In genomic region chr12:33244132-33244875, GRCm38 (mm10) we compare ENCODE assay signal across 11 mouse cellular contexts.
A peak's percentile ranks its signal among the peaks of the same experiment; 100 is the strongest.
DNase-seq lines count a peak whose midpoint lies in the region; ATAC-seq and TF ChIP-seq lines count a peak whose summit lies in the region.
"Had no signal": no experiment of that assay in that cellular context is flagged by ENCODE, and none has a peak within 500 bp of the region (broad histone marks: within the 10 kb centered on the region; RNA-seq: fewer than 3 reads in every experiment).

No protein-coding gene starts in this region.

- H3K4me1 ChIP-seq in forebrain, embryonic 13.5 days = peaks cover 37% of the 10 kb centered on the region
- no peaks in the 10 kb centered on the region for H3K4me1 ChIP-seq in forebrain, embryonic 11.5 days (replicated peaks; ENCODE audit: control insufficient read depth, insufficient read depth, low read length)
- H3K4me1 ChIP-seq in limb, embryonic 14.5 days (ENCODE audit: control insufficient read depth, insufficient read depth, low read length) = peaks cover 6% of the 10 kb centered on the region; the same call in 1 of the 2 replicates
- peaks cover 17% of the 10 kb centered on the region for H3K4me1 ChIP-seq in limb, embryonic 10.5 days
- peaks cover 54% of the 10 kb centered on the region for H3K4me1 ChIP-seq in heart, embryonic 13.5 days
- peaks cover 27% of the 10 kb centered on the region for H3K4me1 ChIP-seq in midbrain, embryonic 16.5 days (ENCODE audit: control insufficient read depth, insufficient read depth, low read length)

- H3K27me3 ChIP-seq in forebrain, embryonic 13.5 days = no peaks in the 10 kb centered on the region
- no peaks in the 10 kb centered on the region for H3K27me3 ChIP-seq in forebrain, embryonic 11.5 days (ENCODE audit: control insufficient read depth, insufficient read depth, low read length)
- H3K27me3 ChIP-seq in limb, embryonic 14.5 days (ENCODE audit: control insufficient read depth, insufficient read depth, low read length) = no peaks in the 10 kb centered on the region
- no peaks in the 10 kb centered on the region for H3K27me3 ChIP-seq in limb, embryonic 10.5 days (ENCODE audit: low read depth, poor library complexity, severe bottlenecking)
- no peaks in the 10 kb centered on the region for H3K27me3 ChIP-seq in heart, embryonic 13.5 days (replicated peaks)
- no peaks in the 10 kb centered on the region for H3K27me3 ChIP-seq in midbrain, embryonic 16.5 days (ENCODE audit: control insufficient read depth, insufficient read depth, low read depth, low read length)
- H3K27me3 ChIP-seq: limb, embryonic 12.5 days had no signal

- no peak for TF ChIP-seq POLR2A in limb, embryonic 14.5 days (IDR thresholded peaks at IDR 0.05; ENCODE audit: borderline replicate concordance, extremely low read depth, insufficient read depth, insufficient read length)

- H3K9ac ChIP-seq in forebrain, embryonic 13.5 days = no peak overlapping the region
- H3K9ac ChIP-seq in forebrain, embryonic 11.5 days (ENCODE audit: low read length) = no peak overlapping the region
- no peak overlapping the region for H3K9ac ChIP-seq in limb, embryonic 14.5 days (ENCODE audit: low read depth, low read length, severe bottlenecking)
- H3K9ac ChIP-seq in heart, embryonic 13.5 days = peak overlapping the region; percentile 60; the same call in 1 of the 2 replicates
- H3K9ac ChIP-seq in midbrain, embryonic 16.5 days (ENCODE audit: low read depth, low read length) = peak overlapping the region; percentile 30; the same call in 1 of the 2 replicates
- H3K9ac ChIP-seq: limb, embryonic 12.5 days had no signal

- H3K27ac ChIP-seq in forebrain, embryonic 13.5 days = no peak overlapping the region
- no peak overlapping the region for H3K27ac ChIP-seq in forebrain, embryonic 11.5 days (ENCODE audit: low read depth, low read length)
- H3K27ac ChIP-seq in limb, embryonic 14.5 days (replicated peaks; ENCODE audit: low read depth, low read length) = no peak overlapping the region
- no peak overlapping the region for H3K27ac ChIP-seq in limb, embryonic 10.5 days
- peak overlapping the region; percentile 82 for H3K27ac ChIP-seq in heart, embryonic 13.5 days (replicated peaks)
- no peak overlapping the region; the same call in 1 of the 2 replicates for H3K27ac ChIP-seq in midbrain, embryonic 16.5 days (ENCODE audit: low read length)
- H3K27ac ChIP-seq: limb, embryonic 12.5 days had no signal

- WGBS in forebrain, embryonic 13.5 days = 85% methylated on average over 15 of the region's 15 CpGs
- 84% methylated on average over 15 of the region's 15 CpGs for WGBS in forebrain, embryonic 11.5 days
- WGBS in limb, embryonic 14.5 days = 74% methylated on average over 15 of the region's 15 CpGs
- 75% methylated on average over 15 of the region's 15 CpGs for WGBS in limb, embryonic 10.5 days
- WGBS in heart, embryonic 13.5 days = 35% methylated on average over 15 of the region's 15 CpGs
- WGBS in midbrain, embryonic 16.5 days = 57% methylated on average over 15 of the region's 15 CpGs

- H3K36me3 ChIP-seq in forebrain, embryonic 13.5 days (ENCODE audit: poor library complexity, severe bottlenecking) = no peaks in the 10 kb centered on the region
- H3K36me3 ChIP-seq in forebrain, embryonic 11.5 days (ENCODE audit: control insufficient read depth, insufficient read depth, low read length) = no peaks in the 10 kb centered on the region
- no peaks in the 10 kb centered on the region for H3K36me3 ChIP-seq in limb, embryonic 14.5 days (ENCODE audit: control insufficient read depth, insufficient read depth, low read length)
- H3K36me3 ChIP-seq in limb, embryonic 10.5 days = no peaks in the 10 kb centered on the region
- H3K36me3 ChIP-seq in heart, embryonic 13.5 days = 0 out of 2 replicates have a peak, but pooled peaks cover 3% of the 10 kb centered on the region
- H3K36me3 ChIP-seq in midbrain, embryonic 16.5 days (ENCODE audit: control insufficient read depth, insufficient read depth, low read length) = no peaks in the 10 kb centered on the region
- H3K36me3 ChIP-seq: limb, embryonic 12.5 days had no signal

- H3K9me3 ChIP-seq in forebrain, embryonic 13.5 days (replicated peaks) = no peaks in the 10 kb centered on the region
- H3K9me3 ChIP-seq in forebrain, embryonic 11.5 days (ENCODE audit: control insufficient read depth, low read length) = no peaks in the 10 kb centered on the region
- H3K9me3 ChIP-seq in limb, embryonic 14.5 days (ENCODE audit: control insufficient read depth, low read length) = no peaks in the 10 kb centered on the region
- H3K9me3 ChIP-seq in limb, embryonic 10.5 days (replicated peaks) = no peaks in the 10 kb centered on the region
- peaks cover 11% of the 10 kb centered on the region; the same call in 1 of the 2 replicates for H3K9me3 ChIP-seq in heart, embryonic 13.5 days
- H3K9me3 ChIP-seq in midbrain, embryonic 16.5 days (replicated peaks; ENCODE audit: control insufficient read depth, low read length, poor library complexity, severe bottlenecking) = peaks cover 3% of the 10 kb centered on the region; the same call in 1 of the 2 replicates

- DNase-seq in forebrain, embryonic 11.5 days (ENCODE audit: low spot score) = no peak
- no peak for DNase-seq in limb, embryonic 14.5 days (ENCODE audit: low spot score)
- DNase-seq in limb, embryonic 10.5 days (ENCODE audit: low spot score) = no peak
- DNase-seq in T-cell, adult 2 months (ENCODE audit: low spot score) = no peak
- DNase-seq: cerebellum, postnatal 10 days; thymus, postnatal 25 days had no signal

- 0 out of 2 replicates have a peak, but pooled peaks have one; percentile 39 for ATAC-seq in forebrain, embryonic 13.5 days
- ATAC-seq in forebrain, embryonic 11.5 days (replicated peaks; ENCODE audit: low FRiP score) = no peak
- ATAC-seq in limb, embryonic 14.5 days (ENCODE audit: low FRiP score, low read depth) = 0 out of 2 replicates have a peak, but pooled peaks have one; percentile 42
- ATAC-seq in heart, embryonic 13.5 days (ENCODE audit: extremely low read depth, insufficient number of reproducible peaks, low FRiP score, low TSS enrichment) = no peak
- ATAC-seq in midbrain, embryonic 16.5 days = peak; percentile 77
- no peak for ATAC-seq in activated CD4-positive, CD25-positive, alpha-beta regulatory T cell, adult 4 months

- no peak overlapping the region for H3K4me3 ChIP-seq in forebrain, embryonic 13.5 days
- no peak overlapping the region for H3K4me3 ChIP-seq in forebrain, embryonic 11.5 days (ENCODE audit: low read depth, low read length)
- H3K4me3 ChIP-seq in limb, embryonic 14.5 days (replicated peaks; ENCODE audit: low read length) = no peak overlapping the region
- no peak overlapping the region for H3K4me3 ChIP-seq in limb, embryonic 10.5 days
- H3K4me3 ChIP-seq in heart, embryonic 13.5 days = peak overlapping the region; percentile 21
- no peak overlapping the region for H3K4me3 ChIP-seq in midbrain, embryonic 16.5 days (ENCODE audit: low read depth, low read length)
- H3K4me3 ChIP-seq: limb, embryonic 12.5 days had no signal

- no peak overlapping the region for H3K4me2 ChIP-seq in forebrain, embryonic 13.5 days
- H3K4me2 ChIP-seq in forebrain, embryonic 11.5 days (ENCODE audit: low read depth, low read length, severe bottlenecking) = no peak overlapping the region
- no peak overlapping the region for H3K4me2 ChIP-seq in limb, embryonic 14.5 days (replicated peaks; ENCODE audit: low read depth, low read length, severe bottlenecking)
- peak overlapping the region; percentile 60 for H3K4me2 ChIP-seq in heart, embryonic 13.5 days
- 0 out of 2 replicates have a peak overlapping the region, but pooled peaks have one; percentile 2 for H3K4me2 ChIP-seq in midbrain, embryonic 16.5 days (ENCODE audit: low read length)
- H3K4me2 ChIP-seq: limb, embryonic 12.5 days had no signal

Comparison
In these comparisons a context has a peak if more than half of its experiments do, and no peak if none do; other contexts are left out.
1. ATAC-seq: peak in forebrain, embryonic 13.5 days (single experiment), limb, embryonic 14.5 days (single experiment) and midbrain, embryonic 16.5 days (single experiment); none in forebrain, embryonic 11.5 days (single experiment), heart, embryonic 13.5 days (single experiment) and activated CD4-positive, CD25-positive, alpha-beta regulatory T cell, adult 4 months (single experiment).
2. H3K4me2 ChIP-seq: peak in heart, embryonic 13.5 days (single experiment) and midbrain, embryonic 16.5 days (single experiment); none in forebrain, embryonic 13.5 days (single experiment), forebrain, embryonic 11.5 days (single experiment) and limb, embryonic 14.5 days (single experiment).
3. H3K9ac ChIP-seq: peak in heart, embryonic 13.5 days (single experiment) and midbrain, embryonic 16.5 days (single experiment); none in forebrain, embryonic 13.5 days (single experiment), forebrain, embryonic 11.5 days (single experiment) and limb, embryonic 14.5 days (single experiment).